Mouse (Mus musculus) layer of hippocampus, postnatal 25 days (tissue): ENCODE measurements around the gene Egr2. TPM values are rescaled to one million over a fixed set of nuclear protein-coding genes. Genes with fewer than 3 reads are reported as not detected.

ENCODE experiments used
- DNase-seq, 2 experiments: peaks; one replicate each; pipeline ENCODE4 v3.0.0; 2022; ENCODE audit warnings: mixed read lengths in 2 of 2, low spot score in 1 of 2; ENCODE audit errors: extremely low spot score in 1 of 2
- total RNA-seq, 2 experiments: library from RNA; stranded (reverse); gene quantifications; 2 replicates each; pipeline ENCODE4 v1.2.3; 2021

Egr2 gene
- total RNA-seq: 1 to 10 TPM; 2.2 to 2.3 TPM

- peak; percentile 17 to 26 for DNase-seq
Measured at GRCm38 (mm10) chr10:67535256-67535655, at the start of gene Egr2. Egr2 (plus strand) TSS chr10:67535475.

- no peak for DNase-seq
Measured at GRCm38 (mm10) chr10:67487496-67487895, 47.8 kb upstream of the Egr2 start.

DNA sequence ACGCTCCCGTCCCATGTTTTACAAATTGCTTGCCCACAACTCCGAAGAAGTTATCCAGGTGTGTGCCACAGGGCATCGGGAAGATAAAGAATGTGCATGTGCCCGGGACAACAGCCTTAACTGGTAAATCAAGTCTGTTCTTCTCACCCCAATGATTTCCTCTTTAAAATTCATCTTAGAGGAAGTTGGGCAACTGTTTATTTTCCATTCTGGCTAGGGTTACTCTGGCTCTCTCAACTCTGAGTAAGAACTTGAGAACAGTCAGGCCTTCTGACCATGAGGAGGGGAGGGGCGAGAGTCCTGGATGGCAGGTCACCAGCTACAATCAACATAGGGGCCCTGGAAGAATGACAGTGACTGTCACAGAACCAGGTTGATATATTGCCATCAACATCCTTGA, 45.4 kb upstream of the Egr2 start:
- DNase-seq: no peak

DNA sequence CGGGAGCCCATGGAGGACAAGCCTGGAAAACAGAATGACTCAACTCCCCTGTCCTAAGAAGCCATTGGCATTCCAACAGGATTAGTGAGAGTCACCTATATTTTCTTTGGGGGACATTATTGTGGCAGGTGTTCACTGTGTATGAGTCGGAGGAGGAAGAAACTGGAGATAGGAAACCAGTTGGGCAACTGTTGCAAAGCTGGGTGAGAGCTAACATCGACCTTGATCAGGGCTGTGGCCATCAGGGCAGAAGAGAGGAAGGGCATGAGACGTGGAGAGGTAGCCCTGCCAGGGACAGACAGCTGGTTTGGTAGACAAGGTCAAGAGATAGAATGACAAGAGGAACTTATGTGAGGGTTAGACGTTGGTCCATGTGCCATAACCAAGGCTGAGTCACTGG, 44.6 kb upstream of the Egr2 start:
- no peak for DNase-seq

GRCm38 (mm10) chr10:67492161-67492571, 43.1 kb upstream of the Egr2 start:
- DNase-seq: peak in 1 of 2 experiments; percentile 14

DNA sequence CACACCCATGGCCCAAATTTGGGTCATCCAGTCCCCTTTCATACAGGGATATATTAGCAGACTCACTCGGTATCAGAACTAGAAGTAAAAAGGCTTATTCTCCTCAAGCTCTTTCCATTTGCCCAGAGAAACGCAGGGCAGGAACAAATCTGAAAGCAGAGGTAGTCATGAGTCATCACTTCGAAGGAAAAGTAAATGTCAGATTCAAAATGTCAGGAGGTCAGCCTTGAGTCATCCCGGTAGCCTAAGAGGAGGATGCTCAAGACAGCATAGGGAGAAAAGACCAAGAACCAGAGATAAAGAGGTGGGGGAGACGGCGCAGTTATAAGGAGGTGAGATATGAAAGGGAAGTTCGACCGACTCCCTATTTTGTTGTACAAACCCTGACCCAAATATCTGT, 41.7 kb upstream of the Egr2 start:
- DNase-seq: no peak

DNA sequence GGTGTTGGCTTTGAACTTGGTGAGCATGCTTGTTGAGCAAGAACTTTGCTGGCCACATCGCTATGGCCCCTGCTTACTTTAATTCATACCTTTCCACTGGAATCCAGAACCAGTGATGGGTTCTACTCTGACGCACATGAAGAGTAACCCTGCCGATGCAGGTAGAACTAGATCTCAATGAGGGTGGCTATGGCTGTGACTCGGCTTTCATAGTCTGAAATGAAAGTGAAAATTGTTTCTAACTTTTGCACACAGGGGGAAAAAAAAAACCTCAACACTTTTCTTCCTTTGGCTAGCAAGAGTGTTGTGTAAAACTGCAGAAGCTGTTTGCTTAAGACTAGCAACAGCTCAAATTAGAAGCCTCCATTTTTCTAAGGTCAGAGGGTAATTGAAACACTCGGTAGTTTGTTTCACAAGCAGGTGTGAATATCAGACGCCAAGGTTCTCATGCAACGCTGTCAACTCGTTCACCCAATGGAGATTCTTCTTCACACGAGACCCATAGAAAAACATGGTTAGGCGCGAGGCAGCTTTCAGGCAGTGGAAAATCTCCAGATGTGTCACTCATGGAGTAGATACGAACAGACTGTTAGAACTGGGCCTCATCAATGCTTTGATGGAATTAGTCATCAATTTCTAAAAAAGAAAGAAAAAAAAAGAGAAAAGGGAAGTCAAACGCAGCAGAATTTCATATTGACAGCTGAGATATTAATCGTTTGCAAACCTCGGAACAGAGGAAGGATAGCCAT, 38.0 kb upstream of the Egr2 start:
- DNase-seq: no peak

DNA sequence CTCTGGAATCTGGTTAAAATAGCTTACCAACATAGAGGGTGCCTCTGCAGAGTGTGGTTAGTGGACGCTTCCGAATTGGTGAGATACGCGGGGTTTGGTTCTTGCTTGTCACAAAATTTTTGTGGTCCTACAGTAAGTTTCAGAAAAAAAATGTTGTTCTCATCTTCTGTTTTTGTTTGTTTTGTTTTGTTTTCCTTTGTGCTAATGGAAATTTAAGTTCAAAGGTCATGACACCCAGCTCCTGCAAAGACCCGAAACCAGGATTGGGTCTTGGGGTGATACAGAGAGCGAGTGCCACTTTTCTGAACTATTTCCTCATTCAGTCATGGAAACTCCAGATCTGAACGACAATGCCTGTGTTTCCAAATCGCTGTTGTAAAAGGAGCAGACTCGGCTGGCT, 37.3 kb upstream of the Egr2 start:
- no peak for DNase-seq

GRCm38 (mm10) chr10:67503320-67503995, 31.8 kb upstream of the Egr2 start:
- no peak for DNase-seq

GRCm38 (mm10) chr10:67504046-67504445, 31.2 kb upstream of the Egr2 start:
- no peak for DNase-seq

- DNase-seq: no peak
Measured at GRCm38 (mm10) chr10:67505248-67505647, 30.0 kb upstream of the Egr2 start.

- peak in 1 of 2 experiments; percentile 29 for DNase-seq
Measured at GRCm38 (mm10) chr10:67512211-67512610, 23.1 kb upstream of the Egr2 start.

- no peak for DNase-seq
Measured at GRCm38 (mm10) chr10:67512871-67513270, 22.4 kb upstream of the Egr2 start.

GRCm38 (mm10) chr10:67518733-67519132, 16.5 kb upstream of the Egr2 start:
- DNase-seq: no peak

DNA sequence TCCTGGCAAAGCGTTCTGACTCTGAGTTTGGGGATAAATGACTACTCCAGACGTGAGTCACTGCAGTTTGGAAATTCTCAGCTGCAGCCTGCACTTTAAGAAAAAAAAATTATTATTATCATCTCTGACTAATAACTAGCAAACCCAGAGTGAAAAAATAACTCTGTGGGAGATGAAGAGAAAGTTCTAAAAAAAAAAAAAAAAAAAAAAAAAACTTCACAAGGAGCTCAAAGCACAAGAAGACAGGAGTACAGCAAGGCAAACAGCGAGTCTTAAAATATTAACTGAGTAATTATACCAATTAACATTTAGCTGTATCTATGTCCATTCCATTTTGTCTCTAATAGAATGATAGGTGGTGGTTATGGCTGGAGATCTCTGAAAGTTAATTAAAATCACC, 11.1 kb upstream of the Egr2 start:
- no peak for DNase-seq

DNA sequence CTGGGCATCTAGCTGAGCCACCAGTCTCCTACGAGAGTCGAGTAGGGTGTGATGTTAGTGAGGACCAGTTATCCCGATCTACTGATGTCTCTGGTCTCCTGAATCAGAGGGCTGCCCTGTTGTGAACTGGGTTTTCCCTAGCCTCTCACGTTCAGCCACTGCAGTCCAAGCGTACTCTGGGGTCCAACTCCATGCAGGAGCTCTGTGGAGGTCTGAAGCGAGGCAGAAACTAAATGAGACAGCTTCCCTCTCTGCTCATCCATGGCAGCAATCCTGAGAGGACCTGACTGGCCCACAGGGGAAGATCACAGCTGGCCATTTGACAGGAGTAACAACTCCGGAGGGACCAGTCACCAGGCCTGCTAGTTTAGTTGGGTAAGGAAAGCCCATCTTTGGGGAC, 10.6 kb upstream of the Egr2 start:
- no peak for DNase-seq

GRCm38 (mm10) chr10:67526435-67526834, 8.8 kb upstream of the Egr2 start:
- no peak for DNase-seq

- DNase-seq: no peak
Measured at GRCm38 (mm10) chr10:67529769-67530168, 5.5 kb upstream of the Egr2 start.

- peak; percentile 62 for DNase-seq
Measured at GRCm38 (mm10) chr10:67535972-67536371, 697 bp downstream of the Egr2 start.

GRCm38 (mm10) chr10:67536621-67537141, 1.4 kb downstream of the Egr2 start:
- DNase-seq: peak in 1 of 2 experiments; percentile 18

DNA sequence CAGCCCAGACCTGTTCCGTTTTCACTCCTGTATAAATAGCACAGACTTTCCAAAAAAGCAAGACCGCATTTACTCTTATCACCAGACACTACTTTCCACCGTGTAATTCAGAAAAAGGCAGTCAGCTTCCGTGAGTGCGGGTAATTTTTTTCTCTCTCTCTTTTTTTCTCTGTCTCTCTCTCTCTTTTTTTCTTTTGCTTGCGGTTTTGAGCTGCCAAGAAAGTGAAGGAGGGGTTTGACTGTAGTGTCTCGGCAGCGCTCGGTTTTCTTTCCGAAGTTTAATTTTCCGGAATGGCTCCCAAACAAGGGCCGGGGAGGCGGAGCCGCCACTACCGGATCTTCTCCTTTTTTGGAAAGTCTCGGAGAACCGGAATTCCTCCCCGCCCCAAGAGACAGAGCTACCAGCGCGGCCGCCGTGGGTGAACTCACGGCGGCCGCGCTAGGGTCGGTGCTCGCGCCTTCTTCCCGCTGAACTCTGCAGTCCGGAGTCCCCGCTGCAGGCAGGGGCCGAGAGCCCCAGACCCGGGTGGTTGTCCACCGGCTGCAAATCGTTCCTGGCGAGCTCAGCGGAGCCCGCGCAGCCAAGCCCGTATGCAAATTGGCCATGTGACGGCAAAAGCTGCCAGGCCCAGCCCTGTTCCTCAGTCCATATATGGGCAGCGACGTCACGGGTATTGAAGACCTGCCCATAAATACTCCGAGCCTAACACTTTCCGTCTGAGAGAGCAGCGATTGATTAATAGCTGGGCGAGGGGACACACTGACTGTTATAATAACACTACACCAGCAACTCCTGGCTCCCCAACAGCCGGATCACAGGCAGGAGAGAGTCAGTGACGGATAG, 2.1 kb downstream of the Egr2 start:
- DNase-seq: peak; percentile 67 to 80
